Mouse (Mus musculus): Measurements from ENCODE around the gene Atp5j. TPM values are rescaled to one million over a fixed set of nuclear protein-coding genes. Genes with fewer than 3 reads are reported as not detected.

The Atp5j gene
- polyA plus RNA-seq, 1 experiment = 421 TPM

DNA sequence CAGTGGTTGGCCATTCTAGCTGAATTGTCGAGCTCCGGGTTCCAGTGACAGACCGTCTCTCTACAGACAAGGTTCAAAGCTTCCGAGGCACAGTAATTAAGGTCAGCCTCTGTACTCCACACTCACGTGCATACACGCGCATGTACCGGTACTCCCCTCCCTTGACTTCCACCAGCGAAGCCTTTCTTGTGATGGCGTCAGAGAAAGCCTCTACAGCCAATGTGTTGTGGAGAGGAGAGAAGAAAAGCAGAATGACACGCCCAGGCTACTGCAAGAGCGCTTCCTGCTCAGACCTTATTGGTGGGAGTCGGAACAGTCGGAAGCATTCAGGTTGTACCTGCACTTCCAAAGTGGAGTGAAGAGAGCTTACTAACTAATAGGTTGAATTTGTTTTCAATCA lies 42.0 kb downstream of the Atp5j start:
- Histone ChIP-seq H3K9me3 (replicated peaks; ENCODE audit: control insufficient read depth, insufficient read depth, low read length, poor library complexity, severe bottlenecking) (peaks cover 9% of the 10 kb centered on the region), H3K27me3 (ENCODE audit: control insufficient read depth, insufficient read depth, low read length, poor library complexity, severe bottlenecking) (no peaks in the 10 kb centered on the region), H3K9ac (ENCODE audit: low read depth, poor library complexity, severe bottlenecking) (no peak overlapping the region)

DNA sequence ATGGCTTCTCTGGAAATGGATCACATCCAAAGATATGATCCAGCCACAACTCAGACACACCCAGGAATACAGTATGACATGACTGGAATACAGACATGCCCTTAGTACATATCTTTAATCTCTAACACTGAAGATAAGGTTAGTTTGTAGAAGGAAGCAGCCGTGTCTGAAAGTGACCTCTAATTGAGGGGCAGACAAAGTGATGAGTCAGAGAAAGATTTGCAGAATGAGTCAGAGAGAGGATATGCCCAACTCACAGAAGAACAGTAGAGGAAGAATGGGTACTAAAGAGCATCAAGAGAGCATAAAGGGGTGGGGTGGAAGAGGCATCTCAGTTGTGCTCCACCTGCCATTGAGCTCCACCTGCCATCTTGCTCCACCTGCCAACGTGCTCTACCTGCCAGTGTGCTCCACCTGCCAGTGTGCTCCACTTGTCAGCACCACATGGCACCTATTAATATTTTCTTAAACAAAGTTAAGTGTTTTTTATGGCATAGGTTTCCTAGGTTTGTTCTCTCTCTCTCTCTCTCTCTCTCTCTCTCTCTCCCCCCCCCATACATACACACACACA lies 44.7 kb downstream of the Atp5j start:
- TF ChIP-seq CTCF (IDR thresholded peaks at IDR 0.05; ENCODE audit: low read depth, low read length) (no peak), EP300 (IDR thresholded peaks at IDR 0.05; ENCODE audit: insufficient read depth, low read depth, low read length) (no peak), POLR2A (IDR thresholded peaks at IDR 0.05; ENCODE audit: insufficient read depth, low read length) (no peak)
- Histone ChIP-seq H3K36me3 (ENCODE audit: control insufficient read depth, insufficient read depth, low read length, poor library complexity, severe bottlenecking) (peaks cover 17% of the 10 kb centered on the region), H3K4me1 (ENCODE audit: control insufficient read depth, insufficient read depth, low read length) (no peaks in the 10 kb centered on the region), H3K27ac (ENCODE audit: insufficient read depth, low read length) (no peak overlapping the region), H3K9ac (ENCODE audit: low read depth, poor library complexity, severe bottlenecking) (no peak overlapping the region), H3K4me3 (ENCODE audit: low read depth, low read length) (no peak overlapping the region), H3K9me3 (replicated peaks; ENCODE audit: control insufficient read depth, insufficient read depth, low read length, poor library complexity, severe bottlenecking) (peaks cover 9% of the 10 kb centered on the region), H3K27me3 (ENCODE audit: control insufficient read depth, insufficient read depth, low read length, poor library complexity, severe bottlenecking) (no peaks in the 10 kb centered on the region)

More for the DNA sequence above, 42.0 kb downstream of the Atp5j start:
- H3K4me3 ChIP-seq (ENCODE audit: low read depth, low read length) = peak overlapping the region; percentile 17; the same call in 1 of the 2 replicates
- H3K4me1 ChIP-seq (ENCODE audit: control insufficient read depth, insufficient read depth, low read length) = no peaks in the 10 kb centered on the region
- TF ChIP-seq POLR2A (IDR thresholded peaks at IDR 0.05; ENCODE audit: insufficient read depth, low read length) = no peak
- no peak for TF ChIP-seq CTCF (IDR thresholded peaks at IDR 0.05; ENCODE audit: low read depth, low read length)
- TF ChIP-seq EP300 (IDR thresholded peaks at IDR 0.05; ENCODE audit: insufficient read depth, low read depth, low read length) = no peak
- 0 out of 2 replicates have a peak overlapping the region, but pooled peaks have one; percentile 1 for H3K27ac ChIP-seq (ENCODE audit: insufficient read depth, low read length)
- peaks cover 11% of the 10 kb centered on the region for H3K36me3 ChIP-seq (ENCODE audit: control insufficient read depth, insufficient read depth, low read length, poor library complexity, severe bottlenecking)

DNA sequence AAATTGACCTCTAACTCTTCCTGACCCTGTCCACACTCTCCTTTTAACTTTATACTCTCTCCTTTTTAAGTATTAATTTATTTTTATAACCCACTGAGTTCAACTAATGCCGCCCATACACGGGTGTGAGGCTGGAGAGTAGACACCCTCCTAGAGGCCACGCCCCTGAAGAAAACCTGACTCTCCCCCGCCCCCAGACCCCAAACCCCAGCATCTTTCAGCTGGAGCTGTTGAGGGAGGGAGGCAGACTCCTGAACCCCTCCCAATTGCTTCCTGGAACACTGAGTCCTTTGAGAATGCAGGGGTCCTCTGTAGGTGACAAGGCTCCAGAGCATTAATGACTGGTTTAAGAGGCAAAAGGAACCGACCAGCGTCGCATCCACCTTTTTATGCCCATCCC lies 50.5 kb downstream of the Atp5j start:
- Histone ChIP-seq H3K9ac (ENCODE audit: low read depth, poor library complexity, severe bottlenecking) (no peak overlapping the region), H3K27ac (ENCODE audit: insufficient read depth, low read length) (peak overlapping the region; percentile 58; the same call in 1 of the 2 replicates)

DNA sequence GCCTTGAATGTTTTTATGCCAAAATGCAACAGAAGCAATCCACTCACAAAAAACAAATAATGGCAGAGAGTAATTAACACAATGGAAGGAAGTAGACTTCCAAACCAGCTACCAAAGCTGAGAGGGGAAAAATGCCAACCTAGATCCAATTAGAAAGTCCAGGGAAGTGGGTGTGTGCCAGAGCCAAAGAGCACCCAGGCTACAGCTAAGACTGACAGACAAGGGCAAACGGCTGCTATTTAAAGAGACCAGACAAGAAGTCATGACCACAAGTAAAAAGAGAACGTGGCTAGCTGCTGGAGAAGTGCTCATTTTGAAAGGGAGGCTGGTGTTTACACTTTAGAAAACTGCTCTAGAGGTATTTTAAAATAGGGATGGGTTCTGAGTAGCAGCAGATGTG lies 52.1 kb downstream of the Atp5j start:
- H3K27me3 ChIP-seq (ENCODE audit: control insufficient read depth, insufficient read depth, low read length, poor library complexity, severe bottlenecking) = no peaks in the 10 kb centered on the region
- TF ChIP-seq POLR2A (IDR thresholded peaks at IDR 0.05; ENCODE audit: insufficient read depth, low read length) = no peak
- no peak for TF ChIP-seq CTCF (IDR thresholded peaks at IDR 0.05; ENCODE audit: low read depth, low read length)
- TF ChIP-seq EP300 (IDR thresholded peaks at IDR 0.05; ENCODE audit: insufficient read depth, low read depth, low read length) = no peak

More for the DNA sequence above, 50.5 kb downstream of the Atp5j start:
- Histone ChIP-seq H3K4me1 (ENCODE audit: control insufficient read depth, insufficient read depth, low read length) (peaks cover 7% of the 10 kb centered on the region), H3K36me3 (ENCODE audit: control insufficient read depth, insufficient read depth, low read length, poor library complexity, severe bottlenecking) (peaks cover 20% of the 10 kb centered on the region), H3K27me3 (ENCODE audit: control insufficient read depth, insufficient read depth, low read length, poor library complexity, severe bottlenecking) (no peaks in the 10 kb centered on the region), H3K4me3 (ENCODE audit: low read depth, low read length) (no peak overlapping the region), H3K9me3 (replicated peaks; ENCODE audit: control insufficient read depth, insufficient read depth, low read length, poor library complexity, severe bottlenecking) (peaks cover 4% of the 10 kb centered on the region)
- no peak for TF ChIP-seq CTCF (IDR thresholded peaks at IDR 0.05; ENCODE audit: low read depth, low read length)
- TF ChIP-seq EP300 (IDR thresholded peaks at IDR 0.05; ENCODE audit: insufficient read depth, low read depth, low read length) = no peak
- no peak for TF ChIP-seq POLR2A (IDR thresholded peaks at IDR 0.05; ENCODE audit: insufficient read depth, low read length)

DNA sequence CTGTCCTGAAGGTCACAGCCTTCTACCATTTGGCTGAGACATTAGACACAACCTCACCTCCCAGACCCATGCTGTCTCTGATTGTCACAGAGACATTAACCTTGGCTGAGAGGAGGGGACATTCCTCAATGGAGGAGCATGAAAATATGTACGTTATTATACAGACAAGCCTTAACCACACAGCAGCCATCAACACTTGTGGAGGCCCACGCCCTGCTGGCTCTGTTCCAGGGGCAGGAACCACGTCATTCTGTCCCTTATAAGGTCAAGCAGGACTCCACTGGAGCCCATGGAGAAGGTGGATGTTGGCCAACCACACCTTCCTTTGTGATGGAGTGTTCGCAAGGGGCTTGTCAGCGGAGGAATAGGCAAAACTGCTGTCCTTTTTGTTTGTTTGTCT lies 55.7 kb downstream of the Atp5j start:
- no peaks in the 10 kb centered on the region for H3K9me3 ChIP-seq (replicated peaks; ENCODE audit: control insufficient read depth, insufficient read depth, low read length, poor library complexity, severe bottlenecking)
- peak overlapping the region; percentile 98 for H3K27ac ChIP-seq (ENCODE audit: insufficient read depth, low read length)
- TF ChIP-seq EP300 (IDR thresholded peaks at IDR 0.05; ENCODE audit: insufficient read depth, low read depth, low read length) (peak; percentile 87; the same call in 1 of the 2 replicates), POLR2A (IDR thresholded peaks at IDR 0.05; ENCODE audit: insufficient read depth, low read length) (no peak), CTCF (IDR thresholded peaks at IDR 0.05; ENCODE audit: low read depth, low read length) (no peak)
- no peaks in the 10 kb centered on the region for H3K27me3 ChIP-seq (ENCODE audit: control insufficient read depth, insufficient read depth, low read length, poor library complexity, severe bottlenecking)
- no peak overlapping the region for H3K9ac ChIP-seq (ENCODE audit: low read depth, poor library complexity, severe bottlenecking)
- peaks cover 16% of the 10 kb centered on the region for H3K36me3 ChIP-seq (ENCODE audit: control insufficient read depth, insufficient read depth, low read length, poor library complexity, severe bottlenecking)
- H3K4me1 ChIP-seq (ENCODE audit: control insufficient read depth, insufficient read depth, low read length) = peaks cover 11% of the 10 kb centered on the region
- H3K4me3 ChIP-seq (ENCODE audit: low read depth, low read length) = no peak overlapping the region

More for the DNA sequence above, 52.1 kb downstream of the Atp5j start:
- Histone ChIP-seq H3K4me1 (ENCODE audit: control insufficient read depth, insufficient read depth, low read length) (peaks cover 10% of the 10 kb centered on the region), H3K36me3 (ENCODE audit: control insufficient read depth, insufficient read depth, low read length, poor library complexity, severe bottlenecking) (peaks cover 15% of the 10 kb centered on the region), H3K9me3 (replicated peaks; ENCODE audit: control insufficient read depth, insufficient read depth, low read length, poor library complexity, severe bottlenecking) (no peaks in the 10 kb centered on the region), H3K9ac (ENCODE audit: low read depth, poor library complexity, severe bottlenecking) (peak overlapping the region; percentile 43), H3K4me3 (ENCODE audit: low read depth, low read length) (no peak overlapping the region), H3K27ac (ENCODE audit: insufficient read depth, low read length) (peak overlapping the region; percentile 93)

DNA sequence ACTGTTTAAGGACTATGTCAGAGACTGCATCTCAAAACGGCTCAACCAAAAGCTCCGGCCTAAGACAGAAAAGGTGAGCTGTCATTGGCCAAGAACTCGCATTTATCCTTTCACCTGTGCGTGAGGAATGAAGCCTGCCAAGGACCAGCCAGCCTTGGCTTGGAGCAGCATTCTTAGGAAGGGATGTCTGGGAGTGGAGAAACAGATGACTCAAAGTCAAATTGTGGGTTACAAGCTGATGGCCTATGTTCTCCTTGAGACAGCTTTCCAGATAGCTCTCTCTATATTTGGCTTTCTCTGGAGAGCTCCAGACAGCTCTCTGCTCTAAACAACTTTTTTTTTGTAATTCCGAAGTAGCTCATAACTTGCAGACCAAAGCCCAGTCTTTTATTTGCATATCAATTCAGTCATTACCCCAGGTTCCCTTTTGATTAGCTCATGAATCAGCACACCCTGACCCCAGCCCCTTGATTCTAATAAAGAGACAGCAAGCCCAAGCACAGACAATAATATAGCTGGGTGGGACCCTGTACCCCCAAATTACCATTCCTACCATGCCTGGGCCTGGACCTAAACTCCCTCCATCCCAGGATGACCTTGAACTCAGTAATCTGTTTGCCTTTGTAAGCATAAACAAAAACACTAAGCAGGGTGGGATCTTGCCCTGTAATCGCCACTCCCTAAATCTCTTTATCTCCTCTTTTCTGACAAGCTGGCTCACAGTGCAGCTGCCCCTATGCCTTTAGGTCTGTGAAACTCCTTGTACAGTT lies 56.4 kb downstream of the Atp5j start:
- TF ChIP-seq CTCF (IDR thresholded peaks at IDR 0.05; ENCODE audit: low read depth, low read length) (no peak), EP300 (IDR thresholded peaks at IDR 0.05; ENCODE audit: insufficient read depth, low read depth, low read length) (peak; percentile 79; the same call in 1 of the 2 replicates)
- Histone ChIP-seq H3K27me3 (ENCODE audit: control insufficient read depth, insufficient read depth, low read length, poor library complexity, severe bottlenecking) (no peaks in the 10 kb centered on the region), H3K9me3 (replicated peaks; ENCODE audit: control insufficient read depth, insufficient read depth, low read length, poor library complexity, severe bottlenecking) (no peaks in the 10 kb centered on the region), H3K9ac (ENCODE audit: low read depth, poor library complexity, severe bottlenecking) (peak overlapping the region; percentile 31; the same call in 1 of the 2 replicates), H3K4me3 (ENCODE audit: low read depth, low read length) (no peak overlapping the region), H3K27ac (ENCODE audit: insufficient read depth, low read length) (peak overlapping the region; percentile 98), H3K4me1 (ENCODE audit: control insufficient read depth, insufficient read depth, low read length) (peaks cover 6% of the 10 kb centered on the region), H3K36me3 (ENCODE audit: control insufficient read depth, insufficient read depth, low read length, poor library complexity, severe bottlenecking) (peaks cover 16% of the 10 kb centered on the region)
